Mouse (Mus musculus) bone marrow macrophage, adult 2 months (primary cell): ENCODE results near the gene Irf8.

Experiments used
- CTCF ChIP-seq: IDR thresholded peaks from 2 replicates; pipeline ENCODE4 v1.5.1; 2012; ENCODE audit warnings: low read depth, mild to moderate bottlenecking, low read length, moderate library complexity
- POLR2A ChIP-seq: IDR thresholded peaks from 2 replicates; pipeline ENCODE4 v1.6.1; 2012; ENCODE audit warnings: mild to moderate bottlenecking, low read depth, low read length, borderline replicate concordance

GRCm38 (mm10) chr8:120686576-120686975, 49.6 kb upstream of the Irf8 start:
- TF ChIP-seq CTCF = no peak
- no peak for TF ChIP-seq POLR2A
